Mouse (Mus musculus) forebrain, postnatal 0 days (tissue): ENCODE data around the gene Gm19935. TPM values are rescaled to one million over a fixed set of nuclear protein-coding genes. Genes with fewer than 3 reads are reported as not detected.

ENCODE experiments used
- ATAC-seq: fragments of 200-750 bp; cut with Nextera tagmentation; 2 replicates; pipeline ENCODE4 v1.8.0; 2017; ENCODE audit warnings: mild to moderate bottlenecking, moderate library complexity
- DNase-seq: peaks from one replicate; pipeline ENCODE4 v3.0.0-alpha.2; 2015
- H3K27ac ChIP-seq: fragments of 300-500 bp; sonication (generic); 2 replicates; pipeline ENCODE4 v1.5.1; 2014; ENCODE audit warnings: low read depth, mild to moderate bottlenecking, antibody characterized with exemption, low read length, moderate library complexity, mixed read lengths
- H3K27me3 ChIP-seq: fragments of 300-500 bp; sonication (generic); 2 replicates; pipeline ENCODE4 v1.6.1; 2014; ENCODE audit warnings: mild to moderate bottlenecking, low read length, mixed read lengths; ENCODE audit not compliant: insufficient read depth
- H3K36me3 ChIP-seq: fragments of 300-500 bp; sonication (generic); 2 replicates; pipeline ENCODE4 v1.6.1; 2014; ENCODE audit warnings: mild to moderate bottlenecking, moderate library complexity; ENCODE audit not compliant: insufficient read depth
- H3K4me1 ChIP-seq: fragments of 300-500 bp; sonication (generic); 2 replicates; pipeline ENCODE4 v1.6.1; 2014; ENCODE audit warnings: antibody characterized with exemption; ENCODE audit not compliant: insufficient read depth
- H3K4me2 ChIP-seq: fragments of 300-500 bp; sonication (generic); 2 replicates; pipeline ENCODE4 v1.6.1; 2014; ENCODE audit warnings: low read depth, mild to moderate bottlenecking, moderate library complexity
- H3K4me3 ChIP-seq: fragments of 300-500 bp; sonication (generic); 2 replicates; pipeline ENCODE4 v1.5.1; 2014; ENCODE audit warnings: low read depth, low read length, mixed read lengths
- H3K9ac ChIP-seq: fragments of 300-500 bp; sonication (generic); 2 replicates; pipeline ENCODE4 v1.6.1; 2014; ENCODE audit warnings: mild to moderate bottlenecking
- H3K9me3 ChIP-seq: fragments of 300-500 bp; sonication (generic); 2 replicates; pipeline ENCODE4 v1.6.1; 2016; ENCODE audit warnings: low read length
- CTCF ChIP-seq: sonication (generic); IDR thresholded peaks from 2 replicates; pipeline ENCODE4 v1.5.1; 2016; ENCODE audit warnings: antibody characterized with exemption, control low read depth, low read depth
- WGBS: fragments of 180-500 bp; shearing (Covaris S2); extraction: QIAGEN DNeasy Blood & Tissue Kit; methylation state at CpG from one replicate; pipeline ENCODE4 v1.1.7; 2014; 5-methylcytosine and 5-hydroxymethylcytosine counted together
- microRNA-seq, 2 experiments: library from miRNA; unstranded; fragments of <30 nt; microRNA quantifications; one replicate each; pipeline ENCODE4; 2016
- polyA plus RNA-seq: library from polyadenylated mRNA; unstranded; fragments of >200 nt; fragmentation: Nextera tagmentation; extraction: Ambion mirVana; gene quantifications from 2 replicates; pipeline ENCODE4 v1.2.1, GENCODE M21; 2015
- total RNA-seq: library from RNA; depleted of rRNA; stranded (reverse); fragments of >200 nt; gene quantifications from 2 replicates; pipeline ENCODE4 v1.2.3, GENCODE M21; 2014; rRNA removed

Gm19935 gene
- total and polyA plus RNA-seq, 2 experiments from 2014 or later, result 2.5 to 4.6 TPM

DNA sequence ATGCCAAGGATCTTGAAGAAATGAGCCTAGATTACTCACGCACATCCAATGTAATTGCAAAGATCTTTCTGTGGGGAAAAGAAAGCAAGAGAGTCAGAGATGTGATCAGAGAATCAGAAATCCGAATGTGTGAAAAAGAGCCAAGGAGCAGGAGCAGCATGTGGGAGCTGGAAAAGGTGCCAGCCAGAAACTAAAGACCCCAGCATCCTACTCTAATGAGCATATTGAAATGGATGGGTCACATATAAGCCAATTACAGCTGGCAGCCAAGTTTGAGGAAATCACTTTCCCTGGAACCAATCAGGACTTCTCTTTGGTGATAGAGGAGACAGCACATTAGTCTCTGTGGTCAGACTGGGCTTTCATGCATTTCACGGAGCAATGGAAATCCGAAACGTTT, 47.4 kb downstream of the Gm19935 start:
- 63% methylated on average over 5 of the region's 5 CpGs for WGBS
- H3K4me1 ChIP-seq, result no peaks in the 10 kb centered on the region
- no peak overlapping the region for H3K4me3 ChIP-seq
- no peaks in the 10 kb centered on the region for H3K9me3 ChIP-seq
- ATAC-seq (no peak), DNase-seq (no peak)
- H3K27me3 ChIP-seq, result no peaks in the 10 kb centered on the region
- no peaks in the 10 kb centered on the region for H3K36me3 ChIP-seq
- no peak overlapping the region for H3K4me2 ChIP-seq
- H3K27ac ChIP-seq, result no peak overlapping the region
- TF ChIP-seq CTCF, result no peak
- H3K9ac ChIP-seq, result no peak overlapping the region

Small RNAs within 50 kb of the gene (microRNA-seq; reads per million reads assigned to microRNA genes)
- gene Gm44382, result 0 reads per million in 2 experiments

Other genes starting within 250 kb of the Gm19935 start
- gene Chd9, start 11.0 kb upstream of the Gm19935 start, total RNA-seq, result 49.5 and 74.5 TPM in 2 replicates
- gene Chd9, start 11.0 kb upstream of the Gm19935 start, polyA plus RNA-seq, result 48.4 and 73.6 TPM in 2 replicates